Mouse (Mus musculus) CH12F3 (cell line): ENCODE measurements around the gene Dop1a.

Source experiments
- in situ Hi-C: fragments of 300-500 bp; cut with MboI; formaldehyde crosslinking; loops from 2 replicates; pipeline ENCODE4 v1.14.3; 2020; ENCODE audit warnings: low sequenced_read_pairs

Dop1a gene

GRCm38 (mm10) chr9:86572636-86573291, 105.8 kb downstream of the Dop1a start:
- in situ Hi-C loops, result loop anchor here (10.0 kb wide), 1 partner anchor 108 kb away; the partner anchor contains the start of genes Dop1a and Ube2cbp

DNA sequence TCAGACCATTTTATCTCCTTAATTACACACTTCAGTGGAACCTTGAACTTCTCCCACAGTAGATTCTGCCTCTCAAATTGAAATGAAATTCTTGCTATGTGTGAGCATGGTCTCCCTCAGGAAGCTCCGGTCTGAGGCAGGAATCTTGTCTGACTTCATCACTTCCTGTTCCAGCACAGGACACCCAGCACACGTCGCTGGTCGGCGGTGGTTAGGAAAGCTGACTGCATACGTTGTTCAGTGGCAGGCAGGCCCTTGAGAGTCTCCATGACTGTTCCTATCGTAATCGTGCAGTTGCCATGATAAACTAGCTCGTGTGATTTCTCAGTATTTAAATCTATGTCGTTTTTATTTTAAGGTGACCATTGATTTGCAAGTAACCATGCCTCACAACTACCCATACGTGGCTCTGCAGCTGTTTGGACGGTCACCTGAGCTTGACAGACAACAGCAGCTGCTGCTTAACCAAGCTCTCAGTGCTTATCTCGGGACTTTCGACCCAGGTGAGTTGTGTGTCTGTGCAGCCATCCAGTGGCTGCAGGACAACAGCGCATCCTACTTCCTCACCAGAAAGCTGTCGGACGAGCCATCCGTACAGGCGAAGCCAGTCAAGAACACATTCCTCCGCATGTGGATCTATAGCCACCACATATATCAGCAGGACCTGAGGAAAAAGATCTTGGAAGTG, 106.8 kb downstream of the Dop1a start:
- in situ Hi-C loops, result loop anchor here (10.0 kb wide), 1 partner anchor 109 kb away; the partner anchor contains the start of genes Dop1a and Ube2cbp

- in situ Hi-C loops, result loop anchor here (10.0 kb wide), 1 partner anchor 110 kb away; the partner anchor contains the start of genes Dop1a and Ube2cbp
Observed at GRCm38 (mm10) chr9:86575178-86575577, 108.2 kb downstream of the Dop1a start.

DNA sequence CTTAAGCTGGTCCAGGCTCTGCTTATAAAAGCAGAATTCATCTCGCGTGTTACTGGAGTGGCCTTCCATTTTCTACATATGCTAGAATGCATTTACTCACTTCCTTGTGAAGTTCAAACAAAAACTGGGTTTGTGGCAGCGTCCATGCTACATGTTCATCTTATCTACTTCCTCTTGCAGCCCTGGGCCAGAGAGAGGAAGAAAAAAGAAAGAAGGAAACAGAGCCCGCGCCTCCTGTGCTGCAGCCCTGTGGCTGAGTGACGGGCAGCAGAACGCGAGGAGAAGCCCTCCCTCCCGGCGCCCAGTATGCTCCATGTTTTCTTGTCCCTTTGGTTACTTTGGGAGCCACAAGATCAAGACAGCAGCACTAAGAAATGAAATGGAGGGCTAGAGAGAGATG, 112.7 kb downstream of the Dop1a start:
- in situ Hi-C loops, result loop anchor here (10.0 kb wide), 1 partner anchor 115 kb away; the partner anchor contains the start of genes Dop1a and Ube2cbp

GRCm38 (mm10) chr9:86583740-86584139, 116.8 kb downstream of the Dop1a start:
- in situ Hi-C loops, result no loop called here

DNA sequence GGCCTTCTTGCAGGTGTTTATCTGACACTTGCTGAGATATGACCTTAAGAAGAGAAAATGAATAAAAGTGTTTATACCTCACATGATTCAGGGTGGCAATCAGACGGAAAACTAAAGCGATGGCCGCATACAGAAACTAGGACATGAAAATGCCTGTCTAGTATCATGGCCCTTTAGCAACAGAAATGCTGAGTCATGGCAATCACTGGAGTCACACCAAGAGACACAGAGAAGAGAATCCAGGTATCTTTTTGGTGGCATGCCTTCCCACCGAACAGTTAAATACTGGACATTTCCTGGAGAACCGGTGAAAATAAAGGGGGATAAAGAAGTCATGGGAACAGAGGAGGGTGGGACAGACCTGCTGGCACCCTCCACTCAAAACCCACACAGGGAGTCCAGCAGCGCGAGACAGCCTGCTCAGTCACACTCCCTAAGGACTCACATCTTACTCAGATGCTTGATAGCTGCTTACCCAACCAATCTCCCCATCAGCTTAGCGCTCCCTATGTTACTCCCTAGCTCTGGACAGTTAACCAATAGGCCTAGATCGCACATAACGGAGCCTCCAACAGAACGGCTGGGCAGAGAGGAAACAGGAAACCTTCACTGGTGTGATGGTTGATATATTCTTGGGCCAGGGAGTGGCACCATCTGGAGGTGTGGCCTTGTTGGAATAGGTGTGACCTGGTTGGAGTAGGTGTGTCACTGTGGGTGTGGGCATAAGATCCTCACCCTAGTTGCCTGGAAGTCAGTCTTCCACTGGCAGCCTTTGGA, 120.3 kb downstream of the Dop1a start:
- in situ Hi-C loops, result no loop called here

DNA sequence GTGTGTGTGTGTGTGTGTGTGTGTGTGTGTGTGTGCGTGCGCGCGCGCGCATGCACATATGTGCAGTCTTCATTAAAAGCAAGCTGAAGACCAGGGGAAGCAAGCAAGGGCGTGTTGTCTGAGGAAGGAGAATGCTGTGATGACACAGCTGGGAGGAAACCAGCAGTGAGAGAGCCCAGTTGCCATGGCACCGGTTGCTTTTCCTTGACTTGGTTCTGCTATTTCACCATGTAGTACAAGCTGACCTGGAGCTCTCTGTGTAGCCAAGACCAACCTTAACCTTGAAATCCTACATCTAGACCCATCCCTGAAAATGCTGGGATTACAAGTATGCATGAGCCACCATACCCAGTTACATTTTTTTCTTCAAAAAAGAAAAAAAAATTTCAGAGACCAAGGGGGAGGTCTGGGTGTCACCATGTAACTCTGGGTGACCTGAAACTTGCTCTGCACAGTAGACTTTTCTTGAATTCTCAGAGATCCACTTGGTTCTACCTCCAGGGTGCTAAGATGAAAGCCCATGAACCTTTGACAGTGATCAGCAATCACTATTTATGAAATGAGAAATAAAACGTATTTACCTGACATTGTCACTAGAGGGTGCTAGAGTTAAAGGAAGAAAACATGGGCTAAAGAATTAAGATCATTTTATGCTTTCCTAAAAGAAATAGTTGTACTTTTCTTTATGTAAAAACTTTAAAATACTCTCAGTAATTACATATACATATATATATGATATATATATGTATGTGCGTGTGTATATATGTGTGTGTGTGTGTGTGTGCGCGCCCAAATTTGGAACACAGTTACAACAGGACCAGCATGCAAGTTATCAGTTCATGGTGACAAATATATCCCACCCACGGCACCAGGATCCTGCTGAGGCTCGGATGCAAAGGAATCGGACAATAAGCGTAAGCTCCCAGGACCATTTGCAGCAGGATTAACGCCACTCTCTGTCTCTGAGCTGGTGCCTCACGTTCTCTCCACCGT, 126.0 kb downstream of the Dop1a start:
- in situ Hi-C loops, result loop anchor here (10.0 kb wide), 1 partner anchor 152 kb away; the partner anchor contains the start of gene Prss35

- in situ Hi-C loops, result loop anchor here (10.0 kb wide), 1 partner anchor 150 kb away; the partner anchor contains the start of gene Prss35
Observed at GRCm38 (mm10) chr9:86594357-86594767, 127.4 kb downstream of the Dop1a start.

DNA sequence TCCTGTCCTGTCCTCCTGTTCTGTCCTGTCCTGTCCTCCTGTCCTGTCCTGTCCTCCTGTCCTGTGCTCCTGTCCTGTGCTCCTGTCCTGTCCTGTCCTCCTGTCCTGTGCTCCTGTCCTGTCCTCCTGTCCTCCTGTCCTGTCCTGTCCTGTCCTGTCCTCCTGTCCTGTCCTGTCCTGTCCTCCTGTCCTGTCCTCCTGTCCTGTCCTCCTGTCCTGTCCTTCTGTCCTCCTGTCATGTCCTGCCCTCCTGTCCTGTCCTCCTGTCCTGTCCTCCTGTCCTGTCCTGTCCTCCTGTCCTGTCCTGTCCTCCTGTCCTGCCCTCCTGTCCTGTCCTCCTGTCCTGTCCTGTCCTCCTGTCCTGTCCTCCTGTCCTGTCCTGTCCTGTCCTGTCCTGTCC, 130.0 kb downstream of the Dop1a start:
- in situ Hi-C loops, result loop anchor here (10.0 kb wide), 1 partner anchor 148 kb away; the partner anchor contains the start of gene Prss35

- in situ Hi-C loops, result loop anchor here (10.0 kb wide), 1 partner anchor 145 kb away; the partner anchor contains the start of gene Prss35
Observed at GRCm38 (mm10) chr9:86599723-86600303, 132.9 kb downstream of the Dop1a start.
